Mouse (Mus musculus): ENCODE data around the gene Mbd4.
"Not testable (repeated sequence)": the region's sequence is repeated elsewhere in the genome, so short reads cannot be mapped to it uniquely, and the experiment has no call there.

Mbd4 gene

DNA sequence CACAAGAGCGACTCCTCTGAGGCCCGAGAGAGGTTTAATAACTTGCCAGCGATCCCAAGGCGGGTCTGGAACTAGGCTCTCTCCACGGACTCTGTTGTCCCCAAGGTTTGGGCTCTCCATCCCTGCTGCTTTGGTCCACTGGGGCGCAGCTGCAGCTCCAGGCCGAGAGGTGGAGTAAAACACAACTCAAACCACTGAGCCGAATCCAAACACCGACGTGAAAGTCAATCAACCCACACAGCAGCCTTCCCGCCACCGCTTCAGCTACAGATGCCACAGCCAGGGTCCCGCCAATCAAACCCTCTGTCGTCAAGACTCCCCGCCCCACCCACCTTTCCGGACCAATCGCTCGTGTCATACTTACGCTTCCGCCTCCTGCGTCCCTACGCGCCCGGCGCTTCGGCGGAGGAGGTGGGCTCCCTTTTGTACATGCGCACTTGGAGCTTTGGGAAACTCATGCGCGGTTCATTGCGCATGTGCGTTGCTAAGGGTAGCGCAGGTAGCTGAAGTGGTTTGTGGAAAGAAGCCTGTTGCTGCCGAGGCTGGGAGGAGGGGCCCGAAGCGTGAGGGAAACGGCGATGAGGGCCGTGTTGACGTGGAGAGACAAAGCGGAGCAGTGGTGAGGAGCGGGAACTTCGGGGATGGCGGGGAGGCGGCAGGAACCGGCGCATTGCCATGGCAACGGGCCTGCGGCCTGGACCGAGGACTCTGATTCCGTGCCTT is at the start of gene Mbd4, which contains the start of gene Ift122:
Gene Mbd4, minus strand, starts transcription at position 281 of the 723 bp plus-strand sequence.
Gene Ift122, plus strand, starts transcription at position 380 of the 723 bp plus-strand sequence.
- in situ Hi-C loops (cut with MseI, MboI), result no loop called here

DNA sequence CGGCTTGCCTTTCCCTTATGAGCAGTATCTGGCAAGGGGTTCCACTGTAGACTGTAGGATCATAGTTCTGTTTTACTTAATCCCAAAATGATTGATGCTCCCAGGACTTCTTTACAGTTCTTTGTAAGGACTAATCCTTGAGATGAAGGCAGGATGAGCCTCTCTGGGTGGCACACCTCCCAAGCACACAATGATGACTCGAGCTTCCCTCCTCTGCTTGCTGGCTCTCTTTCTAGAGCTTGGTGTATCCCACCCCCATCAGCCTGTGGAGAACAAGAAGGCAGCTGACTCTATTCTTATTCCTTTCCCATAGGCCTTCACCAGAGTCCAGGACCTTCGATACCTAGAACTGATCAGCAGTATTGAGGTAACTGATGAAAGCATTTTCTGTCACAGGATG is 49.4 kb upstream of the Mbd4 start:
- in situ Hi-C loops (cut with MseI, MboI), result loop anchor here in 1 of 2 experiments (5.0 kb wide), 1 partner anchor 105 kb away; no protein-coding TSS in a partner anchor

DNA sequence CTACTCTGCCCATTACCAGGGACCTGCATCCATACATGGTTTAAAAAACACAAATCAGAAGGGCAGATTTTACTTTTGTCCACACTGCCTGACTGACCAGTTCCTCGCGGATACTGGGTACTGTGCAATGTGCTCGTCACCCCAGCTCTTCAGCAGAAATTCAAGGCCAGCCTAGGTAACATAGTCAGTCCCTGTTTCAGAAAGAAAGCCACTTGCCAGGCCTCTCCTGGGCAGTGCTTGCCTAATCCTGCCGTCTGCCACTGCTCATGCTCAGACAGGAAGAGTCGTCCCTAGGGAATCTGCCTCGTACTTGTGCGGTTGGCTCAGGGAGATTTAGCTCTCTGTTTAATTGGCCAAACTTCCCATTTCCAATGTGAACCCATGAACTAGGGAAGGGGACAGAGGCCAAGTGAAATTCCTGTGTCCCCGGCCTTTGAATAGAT is 48.3 kb upstream of the Mbd4 start:
- in situ Hi-C loops (cut with MseI, MboI), result loop anchor here in 1 of 2 experiments (5.0 kb wide), 1 partner anchor 106 kb away; no protein-coding TSS in a partner anchor

DNA sequence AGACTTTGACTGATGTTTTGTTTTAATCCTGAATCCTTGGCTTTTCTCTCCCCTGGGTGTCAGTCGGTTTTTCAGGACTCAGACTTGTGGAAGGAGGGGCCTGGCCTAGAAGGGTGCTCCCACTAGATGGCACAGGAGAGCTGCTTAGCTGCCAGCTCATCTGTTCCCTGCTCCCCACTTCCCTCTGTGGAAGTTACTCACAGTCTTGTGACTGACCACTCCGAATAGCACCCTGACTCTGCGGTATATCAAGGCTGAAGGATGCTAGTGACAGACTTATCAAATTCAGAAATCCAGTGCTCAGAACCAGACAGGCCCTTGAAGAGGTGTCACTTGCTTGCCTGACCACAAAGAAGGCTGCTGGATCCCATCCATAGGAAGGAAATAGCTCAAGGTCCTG is 47.9 kb upstream of the Mbd4 start:
- in situ Hi-C loops (cut with MseI, MboI), result loop anchor here in 1 of 2 experiments (5.0 kb wide), 1 partner anchor 106 kb away; no protein-coding TSS in a partner anchor

DNA sequence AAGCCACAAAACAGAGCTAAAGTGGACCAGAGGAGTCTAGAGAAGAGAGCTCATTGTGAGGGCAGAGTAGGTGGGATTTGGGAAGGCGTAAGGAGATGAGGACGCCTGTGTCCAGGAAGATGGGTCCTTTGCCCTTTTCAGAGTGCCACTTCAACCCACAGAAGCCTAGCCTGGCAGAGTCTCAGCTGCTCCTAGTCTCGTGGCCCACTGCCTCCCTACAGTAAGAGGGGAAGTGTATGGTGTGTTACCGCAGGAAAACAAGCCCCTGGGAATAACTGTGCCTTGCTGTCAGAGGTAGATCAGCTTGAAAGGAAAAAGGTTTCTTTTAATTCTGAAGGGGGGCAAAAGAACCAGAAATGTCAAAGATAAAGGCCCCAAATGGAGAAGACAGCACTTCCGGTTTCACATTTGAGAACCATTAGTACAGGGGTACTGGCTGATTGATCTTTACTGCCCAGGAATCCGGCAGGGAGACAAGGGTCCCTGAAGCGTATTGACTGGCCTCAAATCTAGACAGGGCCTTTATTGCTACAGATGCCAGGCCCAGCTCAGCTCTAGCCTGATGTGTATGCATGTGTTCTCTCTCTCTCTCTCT is 44.9 kb upstream of the Mbd4 start:
- in situ Hi-C loops (cut with MseI, MboI), result loop anchor here (10.0 kb wide), 2 partner anchors 227 to 237 kb away; no protein-coding TSS in a partner anchor

DNA sequence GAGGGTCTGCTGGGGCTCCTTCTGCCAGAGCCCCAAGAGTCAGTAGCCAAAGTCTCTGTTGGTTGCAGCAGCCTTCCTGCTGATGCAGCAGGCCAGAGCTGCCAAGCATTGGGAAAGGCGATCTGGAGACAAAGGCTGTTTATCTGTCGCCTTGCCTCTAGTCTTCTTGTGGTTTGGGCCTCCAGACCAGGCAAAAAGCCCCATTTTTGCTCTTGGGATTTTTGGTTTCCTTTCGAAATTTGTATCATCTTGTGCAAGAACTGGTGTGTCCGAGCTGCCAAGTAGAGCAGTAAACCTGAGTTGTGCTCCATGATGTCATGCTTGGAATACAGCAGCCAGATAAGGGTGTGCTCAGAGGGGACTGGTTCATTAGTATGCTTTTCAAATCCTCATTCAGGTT is 43.9 kb upstream of the Mbd4 start:
- in situ Hi-C loops (cut with MseI, MboI), result loop anchor here (10.0 kb wide), 2 partner anchors 228 to 238 kb away; no protein-coding TSS in a partner anchor

DNA sequence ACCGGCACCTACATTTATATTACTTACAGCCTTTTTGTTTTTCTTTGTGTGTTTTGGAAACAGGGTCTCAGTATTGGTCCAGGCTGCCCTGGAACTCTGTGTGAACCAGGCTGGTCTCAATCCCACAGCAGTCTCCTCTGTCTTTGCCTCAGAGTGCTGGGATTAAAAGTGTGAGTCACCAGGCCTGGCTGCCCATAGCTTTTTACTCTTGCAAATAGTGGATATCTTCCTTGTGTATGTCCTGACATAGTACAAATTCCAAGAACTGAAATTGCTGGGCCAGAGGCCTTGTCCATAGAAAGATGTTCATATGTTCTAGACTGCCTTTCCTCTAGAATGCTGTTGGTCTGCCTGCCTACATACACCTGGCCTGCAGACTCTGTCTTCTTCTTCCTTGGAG is 43.2 kb upstream of the Mbd4 start:
- in situ Hi-C loops (cut with MseI, MboI), result loop anchor here (10.0 kb wide), 2 partner anchors 228 to 238 kb away; no protein-coding TSS in a partner anchor

DNA sequence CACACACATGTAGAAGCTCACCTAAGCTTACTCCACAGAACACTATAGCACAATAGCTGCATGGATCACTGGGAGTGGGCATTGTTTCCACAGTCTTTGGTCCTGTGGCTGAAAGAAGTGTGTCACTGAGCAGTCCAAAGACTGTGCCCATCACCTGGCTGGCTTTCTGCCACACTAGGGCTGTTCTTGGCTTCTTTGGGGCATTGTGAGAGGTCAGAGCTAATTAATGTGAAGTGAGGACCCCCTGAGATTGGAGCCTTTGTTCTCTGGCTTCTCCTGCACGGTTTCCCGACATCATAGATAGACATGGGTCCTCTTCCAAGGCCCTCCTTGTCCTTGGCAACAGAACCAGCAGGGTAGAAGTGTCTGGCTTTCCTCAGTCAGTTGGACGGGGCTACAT is 39.2 kb upstream of the Mbd4 start:
- in situ Hi-C loops (cut with MseI, MboI), result loop anchor here (10.0 kb wide), 2 partner anchors 232 to 242 kb away; no protein-coding TSS in a partner anchor

DNA sequence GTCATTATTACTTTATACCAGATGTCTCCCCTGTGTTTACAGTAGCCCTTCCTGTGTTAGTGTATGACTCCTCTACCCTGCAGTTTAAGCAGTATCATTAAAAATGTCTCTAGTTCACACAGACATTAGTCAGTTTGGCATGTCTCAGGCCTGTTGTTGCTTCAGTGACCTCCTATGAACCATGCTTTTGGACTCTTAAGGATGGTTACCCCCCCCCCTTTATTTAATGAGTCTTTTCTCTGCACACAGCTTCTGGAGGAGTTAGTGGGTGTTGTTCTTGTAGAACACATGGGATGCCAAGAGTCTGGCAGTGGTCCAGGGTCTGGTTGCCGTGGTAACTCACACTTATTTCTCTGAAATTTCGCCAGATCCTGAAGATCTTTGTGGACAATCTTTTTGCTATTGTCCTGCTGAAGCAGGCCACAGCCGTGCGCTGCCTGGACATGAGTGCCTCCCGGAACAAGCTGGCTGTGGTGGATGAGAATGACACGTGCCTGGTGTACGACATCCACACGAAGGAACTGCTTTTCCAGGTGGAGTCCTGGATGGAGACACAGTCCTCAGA is 38.4 kb upstream of the Mbd4 start:
- in situ Hi-C loops (cut with MseI, MboI), result loop anchor here (10.0 kb wide), 2 partner anchors 233 to 243 kb away; no protein-coding TSS in a partner anchor

DNA sequence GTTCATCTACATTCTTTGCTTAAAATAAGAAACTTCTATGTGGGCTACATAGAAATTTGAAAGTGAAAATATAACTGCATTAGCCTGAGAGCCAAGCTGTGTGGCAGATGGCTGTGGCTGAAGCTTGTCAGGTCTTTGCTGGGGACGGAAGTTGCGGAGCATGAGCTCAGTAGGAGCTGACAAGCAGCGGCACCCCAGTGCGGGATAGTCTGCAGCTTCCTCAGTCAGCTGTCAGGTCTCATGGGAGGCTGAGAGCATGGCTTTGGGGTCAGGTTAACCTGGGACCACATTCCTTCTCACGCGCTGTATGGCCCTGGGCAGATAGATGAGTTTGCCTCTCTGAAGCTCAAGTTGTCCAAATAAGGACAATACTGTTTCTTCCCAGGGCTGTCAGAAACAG is 37.9 kb upstream of the Mbd4 start:
- in situ Hi-C loops (cut with MseI, MboI), result loop anchor here (10.0 kb wide), 2 partner anchors 234 to 244 kb away; no protein-coding TSS in a partner anchor

DNA sequence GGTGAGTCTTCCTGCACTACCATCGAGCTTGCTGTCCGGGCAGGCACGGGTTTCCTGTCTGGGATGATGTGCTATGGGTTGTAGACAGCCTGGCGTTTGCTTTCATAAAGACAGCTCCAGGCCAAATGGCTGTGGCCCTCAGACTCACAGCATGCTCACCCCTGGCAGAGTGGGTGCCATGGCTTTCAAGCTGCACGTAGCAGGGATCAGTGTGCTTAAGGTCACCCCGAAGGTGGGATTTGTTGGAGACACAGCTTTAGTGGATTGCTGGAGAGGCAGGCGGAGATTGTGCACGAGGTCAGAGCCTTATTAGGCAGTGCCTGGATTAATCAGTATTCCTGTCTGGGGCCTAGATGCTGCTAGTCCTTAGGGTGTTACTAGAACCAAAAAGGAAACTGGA is 37.4 kb upstream of the Mbd4 start:
- in situ Hi-C loops (cut with MseI, MboI), result loop anchor here (10.0 kb wide), 2 partner anchors 234 to 244 kb away; no protein-coding TSS in a partner anchor

DNA sequence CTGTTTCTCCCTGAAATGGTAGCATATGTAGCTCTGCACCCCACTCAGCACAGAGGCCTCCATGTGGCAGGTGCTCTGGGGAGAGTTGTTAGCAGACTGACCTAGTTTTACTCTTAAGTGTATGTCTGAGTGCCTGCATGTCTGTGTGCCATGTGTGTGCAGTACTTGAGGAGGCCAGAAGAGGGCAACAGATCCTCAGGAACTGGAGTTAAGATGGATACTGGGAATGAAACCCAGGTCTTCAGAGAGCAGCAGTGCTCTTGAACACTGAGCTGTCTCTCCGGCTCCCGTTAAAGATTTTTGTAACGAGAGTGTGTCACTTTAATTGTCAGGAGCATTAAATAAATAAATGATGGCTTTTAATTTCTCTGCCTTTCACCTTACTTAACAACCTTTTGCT is 35.1 kb upstream of the Mbd4 start:
- in situ Hi-C loops (cut with MseI, MboI), result loop anchor here in 1 of 2 experiments (5.0 kb wide), 1 partner anchor 119 kb away; no protein-coding TSS in a partner anchor

DNA sequence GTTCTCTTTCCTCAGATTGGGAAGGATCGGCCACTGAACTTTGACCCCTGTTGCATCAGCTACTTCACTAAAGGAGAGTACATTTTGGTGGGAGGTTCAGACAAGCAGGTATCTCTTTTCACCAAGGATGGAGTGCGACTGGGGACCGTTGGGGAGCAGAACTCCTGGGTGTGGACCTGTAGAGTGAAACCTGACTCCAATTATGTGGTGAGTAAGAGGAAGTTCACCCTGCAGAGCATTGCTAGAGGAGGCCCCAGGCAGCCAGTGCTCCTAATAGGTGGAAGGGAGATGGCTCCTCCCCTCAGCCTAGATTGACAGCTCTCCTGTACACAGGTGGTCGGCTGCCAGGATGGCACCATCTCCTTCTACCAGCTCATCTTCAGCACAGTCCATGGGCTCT is 33.7 kb upstream of the Mbd4 start:
- in situ Hi-C loops (cut with MseI, MboI), result loop anchor here in 1 of 2 experiments (5.0 kb wide), 1 partner anchor 120 kb away; no protein-coding TSS in a partner anchor

DNA sequence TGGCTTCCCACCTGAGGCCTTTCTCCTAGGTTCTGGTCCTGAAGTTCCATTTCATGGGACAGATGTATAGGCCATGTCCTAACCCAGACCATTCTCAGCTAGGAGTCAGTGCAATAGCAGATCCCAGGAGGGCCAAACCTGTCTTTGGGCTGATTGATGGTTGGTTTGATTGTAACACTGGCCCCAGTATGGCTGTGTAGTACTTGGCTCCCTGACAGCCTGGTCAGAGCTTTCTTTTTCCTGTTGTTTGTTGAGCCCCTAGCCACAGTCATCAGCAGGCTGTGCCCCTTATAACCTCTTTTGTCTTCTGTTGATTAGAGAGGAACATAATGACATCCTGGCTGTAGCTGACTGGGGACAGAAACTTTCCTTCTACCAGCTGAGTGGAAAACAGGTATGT is 30.8 kb upstream of the Mbd4 start:
- in situ Hi-C loops (cut with MseI, MboI), result no loop called here

DNA sequence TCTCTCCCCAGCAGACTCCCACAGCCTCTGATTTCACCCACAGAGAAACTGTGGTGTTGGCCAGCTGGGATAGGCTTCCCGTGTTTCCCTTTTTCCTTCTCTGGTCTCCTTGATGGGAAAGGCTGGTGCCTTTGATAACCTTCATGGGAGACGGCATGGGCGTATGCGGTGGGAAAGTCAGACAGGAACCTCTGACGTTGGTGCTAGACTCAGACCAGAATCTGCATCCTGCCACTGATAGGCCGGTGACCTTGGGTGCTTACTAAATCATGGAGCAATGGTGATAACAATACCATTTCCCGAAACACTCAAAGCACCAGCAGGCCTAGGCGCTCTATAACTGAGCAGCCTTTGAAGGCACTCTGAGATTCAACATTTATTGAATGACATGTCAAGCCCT is 27.6 kb upstream of the Mbd4 start:
- in situ Hi-C loops (cut with MseI, MboI), result no loop called here

DNA sequence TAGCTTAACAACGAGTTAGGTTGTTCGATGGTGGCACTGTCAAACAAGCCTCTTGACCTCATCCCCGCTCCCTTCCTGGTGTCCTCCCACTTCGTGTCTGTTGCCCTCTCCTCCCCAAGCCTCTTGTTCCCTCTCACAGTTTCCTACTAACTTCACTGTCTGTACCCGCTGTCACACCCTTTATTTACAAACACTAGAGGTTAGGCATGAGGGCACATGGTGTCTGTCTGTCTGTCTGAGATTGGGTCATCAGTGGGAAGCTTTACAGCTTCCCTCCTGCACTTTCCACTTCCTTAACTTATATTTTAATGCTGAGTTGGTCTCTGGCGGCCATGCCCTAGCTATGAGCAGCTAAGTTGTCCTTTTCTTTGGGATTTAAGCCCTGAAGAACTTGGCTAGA is 26.6 kb upstream of the Mbd4 start:
- in situ Hi-C loops (cut with MseI, MboI), result no loop called here

DNA sequence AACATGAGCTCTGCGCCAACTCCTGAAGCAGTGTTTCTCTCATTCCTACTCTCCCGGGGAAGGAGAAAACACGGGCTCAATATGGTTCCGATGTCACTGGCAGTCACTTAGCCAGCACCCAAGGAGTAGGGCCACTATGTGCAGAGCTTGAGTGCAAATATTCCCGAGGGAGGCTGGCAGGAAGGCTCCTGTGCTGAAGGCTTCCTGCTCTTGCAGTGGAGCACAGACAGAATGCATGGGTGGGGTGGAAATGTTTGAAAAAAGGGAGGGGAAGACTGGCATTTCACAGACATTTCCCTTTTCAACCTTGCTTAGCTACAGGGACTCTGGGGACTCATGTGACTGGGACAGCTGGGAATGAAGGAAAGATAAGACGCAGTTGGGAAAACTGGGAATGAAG is 25.5 kb upstream of the Mbd4 start:
- in situ Hi-C loops (cut with MseI, MboI), result no loop called here

DNA sequence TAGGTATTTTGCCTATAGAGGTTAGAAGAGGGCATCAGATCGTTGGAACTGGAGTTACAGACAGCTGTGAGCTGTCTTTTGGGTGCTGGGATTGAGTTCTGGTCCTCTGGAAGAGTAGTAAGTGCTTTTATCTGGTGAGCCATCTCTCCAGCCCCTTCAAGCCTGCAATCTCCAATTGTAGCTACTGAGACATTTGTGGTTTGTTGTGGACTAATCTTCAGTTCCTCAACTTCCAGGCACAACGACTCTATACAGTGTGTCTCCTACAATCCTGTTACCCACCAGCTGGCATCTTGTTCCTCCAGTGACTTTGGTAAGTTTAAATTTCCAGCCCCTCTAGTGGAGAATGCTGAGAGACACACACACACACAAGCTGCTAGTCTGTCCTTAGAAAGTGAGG is 24.1 kb upstream of the Mbd4 start:
- in situ Hi-C loops (cut with MseI, MboI), result no loop called here

DNA sequence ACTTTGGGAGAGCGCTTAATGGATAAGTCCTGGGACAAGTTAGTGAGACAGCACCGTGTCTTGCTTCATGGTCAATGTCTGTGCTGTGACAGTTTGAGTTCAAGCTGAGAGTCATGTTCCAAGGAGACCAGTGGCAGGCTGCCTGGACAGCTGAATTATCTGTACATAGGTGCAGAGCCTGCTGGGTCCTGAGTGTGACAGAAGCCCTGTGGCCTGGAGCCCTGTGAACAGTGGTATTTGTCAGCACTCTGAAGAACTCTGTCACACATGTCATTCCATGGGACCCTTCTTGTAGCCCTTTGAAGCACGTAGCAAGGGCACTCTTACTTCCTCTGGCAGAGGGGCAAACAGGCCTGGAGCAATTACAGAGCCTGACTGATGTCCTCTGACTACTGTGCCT is 18.1 kb upstream of the Mbd4 start:
- in situ Hi-C loops (cut with MseI, MboI), result not testable (repeated sequence)

DNA sequence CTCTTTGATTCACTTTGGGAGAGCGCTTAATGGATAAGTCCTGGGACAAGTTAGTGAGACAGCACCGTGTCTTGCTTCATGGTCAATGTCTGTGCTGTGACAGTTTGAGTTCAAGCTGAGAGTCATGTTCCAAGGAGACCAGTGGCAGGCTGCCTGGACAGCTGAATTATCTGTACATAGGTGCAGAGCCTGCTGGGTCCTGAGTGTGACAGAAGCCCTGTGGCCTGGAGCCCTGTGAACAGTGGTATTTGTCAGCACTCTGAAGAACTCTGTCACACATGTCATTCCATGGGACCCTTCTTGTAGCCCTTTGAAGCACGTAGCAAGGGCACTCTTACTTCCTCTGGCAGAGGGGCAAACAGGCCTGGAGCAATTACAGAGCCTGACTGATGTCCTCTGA is 14.0 kb upstream of the Mbd4 start:
- in situ Hi-C loops (cut with MseI, MboI), result not testable (repeated sequence)

DNA sequence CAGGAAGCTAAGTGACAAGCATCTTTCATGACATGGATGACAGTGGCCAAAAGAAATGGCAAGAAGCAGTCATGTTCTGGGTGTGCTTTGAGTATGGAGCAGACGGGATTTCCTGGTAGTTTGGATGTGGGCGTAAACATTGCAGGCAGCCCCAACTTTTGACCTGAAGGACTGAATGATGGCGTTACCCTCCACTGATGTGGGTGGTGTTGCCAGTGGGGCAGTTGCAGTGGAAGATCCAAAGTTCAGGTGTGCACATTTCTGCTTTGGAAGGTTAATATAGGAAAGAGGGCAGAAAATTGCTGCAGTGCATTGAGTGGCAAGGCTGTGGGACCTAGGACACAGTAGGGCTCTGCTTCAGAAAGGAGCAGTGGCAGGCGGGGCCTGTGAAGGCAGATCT is 12.1 kb upstream of the Mbd4 start:
- in situ Hi-C loops (cut with MseI, MboI), result no loop called here

DNA sequence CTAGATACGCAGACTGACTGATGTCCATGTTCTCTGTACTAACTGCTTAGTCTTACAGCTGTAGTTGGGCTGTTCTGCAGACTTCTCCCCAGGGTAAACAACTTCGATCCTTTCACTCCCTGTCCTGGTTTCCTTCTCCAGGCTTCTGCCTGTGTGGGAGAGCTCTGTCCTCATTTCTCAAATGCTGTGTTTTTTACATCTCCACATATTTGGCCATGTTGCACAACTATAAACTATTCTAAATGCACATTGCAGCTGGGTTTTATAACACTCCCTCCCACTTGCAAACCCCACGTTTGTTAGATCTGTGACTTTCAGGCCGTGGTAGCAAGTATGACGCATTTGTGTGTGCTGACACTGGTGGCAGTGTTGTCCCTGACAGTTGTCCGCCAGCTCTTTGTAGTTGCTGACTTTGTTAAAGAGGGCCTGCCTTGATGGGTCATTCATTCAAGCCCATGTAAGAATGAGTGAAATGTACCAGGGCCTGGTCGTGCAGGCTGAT is 10.2 kb upstream of the Mbd4 start:
- in situ Hi-C loops (cut with MseI, MboI), result no loop called here

All from mouse trophoblast stem cell (cell line).